Mouse (Mus musculus) brain, embryonic 14.5 days (tissue): ENCODE results near the gene Sowahc.

Experiments
- CTCF ChIP-seq: fragments of 200-500 bp; IDR thresholded peaks from 2 replicates; pipeline ENCODE4 v1.5.1; 2012; ENCODE audit warnings: inconsistent platforms, mild to moderate bottlenecking, moderate library complexity, borderline replicate concordance; ENCODE audit not compliant: insufficient read depth, insufficient read length; ENCODE audit errors: extremely low read depth
- POLR2A ChIP-seq: fragments of 200-500 bp; IDR thresholded peaks from 2 replicates; pipeline ENCODE4 v1.6.1; 2012; ENCODE audit warnings: mild to moderate bottlenecking, inconsistent platforms, borderline replicate concordance; ENCODE audit not compliant: poor library complexity, insufficient read depth, insufficient read length, severe bottlenecking; ENCODE audit errors: extremely low read depth

DNA sequence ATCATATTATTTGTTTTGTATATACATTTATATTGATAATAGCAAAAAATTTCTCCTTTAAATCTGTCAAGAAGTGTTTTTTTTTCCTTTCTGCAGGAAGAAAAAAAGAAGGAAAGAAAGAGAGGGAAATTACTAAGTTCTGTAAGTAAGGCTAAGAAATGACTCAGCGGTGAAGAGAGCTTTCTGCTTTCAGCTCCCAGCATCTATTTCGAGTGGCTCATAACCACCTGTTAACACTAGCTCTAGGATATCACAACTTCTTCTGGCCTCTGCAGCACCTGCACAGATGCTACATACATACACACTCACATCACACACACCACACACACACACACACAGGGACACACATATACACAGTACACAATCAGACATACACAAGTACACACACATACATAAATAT lies 34.8 kb downstream of the Sowahc start:
- TF ChIP-seq CTCF (no peak), POLR2A (no peak)
